Mouse (Mus musculus): Measurements from ENCODE around the gene Nrf1. TPM values are rescaled to one million over a fixed set of nuclear protein-coding genes. Genes with fewer than 3 reads are reported as not detected.

Gene Nrf1
- polyA plus RNA-seq, 1 experiment from 2014 or later, result 33.2 TPM

GRCm38 (mm10) chr6:30021656-30022055 lies 26.1 kb upstream of the Nrf1 start:
- H3K4me2 ChIP-seq (replicated peaks), result no peak overlapping the region
- no peak for DNase-seq (ENCODE audit: low spot score)
- no peaks in the 10 kb centered on the region for H3K9me3 ChIP-seq (ENCODE audit: control insufficient read depth, low read length)
- H3K36me3 ChIP-seq (replicated peaks; ENCODE audit: control insufficient read depth, insufficient read depth), result no peaks in the 10 kb centered on the region
- no peaks in the 10 kb centered on the region for H3K4me1 ChIP-seq (replicated peaks; ENCODE audit: control insufficient read depth, insufficient read depth, low read length)
- WGBS, result 74% methylated on average over 5 of the region's 5 CpGs
- H3K4me3 ChIP-seq (replicated peaks; ENCODE audit: low read length), result no peak overlapping the region
- ATAC-seq (ENCODE audit: low FRiP score), result no peak
- H3K27ac ChIP-seq, result no peak overlapping the region
- H3K9ac ChIP-seq, result no peak overlapping the region
- no peaks in the 10 kb centered on the region for H3K27me3 ChIP-seq (ENCODE audit: control insufficient read depth, insufficient read depth, low read length)

GRCm38 (mm10) chr6:30026799-30027198 lies 21.0 kb upstream of the Nrf1 start:
- Histone ChIP-seq H3K4me1 (replicated peaks; ENCODE audit: control insufficient read depth, insufficient read depth, low read length) (no peaks in the 10 kb centered on the region), H3K9ac (no peak overlapping the region), H3K27ac (no peak overlapping the region), H3K9me3 (ENCODE audit: control insufficient read depth, low read length) (no peaks in the 10 kb centered on the region), H3K4me3 (replicated peaks; ENCODE audit: low read length) (no peak overlapping the region), H3K4me2 (replicated peaks) (no peak overlapping the region), H3K27me3 (ENCODE audit: control insufficient read depth, insufficient read depth, low read length) (no peaks in the 10 kb centered on the region), H3K36me3 (replicated peaks; ENCODE audit: control insufficient read depth, insufficient read depth) (no peaks in the 10 kb centered on the region)
- 66% methylated on average over 10 of the region's 10 CpGs for WGBS
- DNase-seq (ENCODE audit: low spot score) (no peak), ATAC-seq (ENCODE audit: low FRiP score) (no peak)

GRCm38 (mm10) chr6:30028358-30028757 lies 19.4 kb upstream of the Nrf1 start:
- no peak for ATAC-seq (ENCODE audit: low FRiP score)
- Histone ChIP-seq H3K9me3 (ENCODE audit: control insufficient read depth, low read length) (no peaks in the 10 kb centered on the region), H3K9ac (no peak overlapping the region), H3K27ac (no peak overlapping the region), H3K4me2 (replicated peaks) (no peak overlapping the region), H3K27me3 (ENCODE audit: control insufficient read depth, insufficient read depth, low read length) (no peaks in the 10 kb centered on the region), H3K4me3 (replicated peaks; ENCODE audit: low read length) (no peak overlapping the region), H3K4me1 (replicated peaks; ENCODE audit: control insufficient read depth, insufficient read depth, low read length) (no peaks in the 10 kb centered on the region), H3K36me3 (replicated peaks; ENCODE audit: control insufficient read depth, insufficient read depth) (no peaks in the 10 kb centered on the region)
- WGBS, result 80% methylated on average over 4 of the region's 4 CpGs
- DNase-seq (ENCODE audit: low spot score), result no peak

- Histone ChIP-seq H3K4me2 (replicated peaks) (no peak overlapping the region), H3K4me1 (replicated peaks; ENCODE audit: control insufficient read depth, insufficient read depth, low read length) (no peaks in the 10 kb centered on the region), H3K9ac (no peak overlapping the region), H3K9me3 (ENCODE audit: control insufficient read depth, low read length) (no peaks in the 10 kb centered on the region), H3K36me3 (replicated peaks; ENCODE audit: control insufficient read depth, insufficient read depth) (no peaks in the 10 kb centered on the region), H3K4me3 (replicated peaks; ENCODE audit: low read length) (no peak overlapping the region), H3K27ac (no peak overlapping the region), H3K27me3 (ENCODE audit: control insufficient read depth, insufficient read depth, low read length) (no peaks in the 10 kb centered on the region)
- DNase-seq (ENCODE audit: low spot score) (no peak), ATAC-seq (ENCODE audit: low FRiP score) (no peak)
- 93% methylated on average over 4 of the region's 4 CpGs for whole genome bisulfite sequencing
These were observed 12.7 kb upstream of the Nrf1 start for GRCm38 (mm10) chr6:30035112-30035511.

GRCm38 (mm10) chr6:30041498-30041897 lies 6.3 kb upstream of the Nrf1 start:
- no peaks in the 10 kb centered on the region for H3K36me3 ChIP-seq (replicated peaks; ENCODE audit: control insufficient read depth, insufficient read depth)
- H3K27ac ChIP-seq, result no peak overlapping the region
- DNase-seq (ENCODE audit: low spot score), result no peak
- H3K9ac ChIP-seq, result no peak overlapping the region
- no peaks in the 10 kb centered on the region for H3K27me3 ChIP-seq (ENCODE audit: control insufficient read depth, insufficient read depth, low read length)
- no peak overlapping the region for H3K4me3 ChIP-seq (replicated peaks; ENCODE audit: low read length)
- no peak overlapping the region for H3K4me2 ChIP-seq (replicated peaks)
- H3K4me1 ChIP-seq (replicated peaks; ENCODE audit: control insufficient read depth, insufficient read depth, low read length), result no peaks in the 10 kb centered on the region; the same call in 1 of the 2 replicates
- ATAC-seq (ENCODE audit: low FRiP score), result no peak
- H3K9me3 ChIP-seq (ENCODE audit: control insufficient read depth, low read length), result no peaks in the 10 kb centered on the region
- WGBS, result 85% methylated on average over 1 of the region's 1 CpGs

- no peak overlapping the region for H3K9ac ChIP-seq
- no peak for ATAC-seq (ENCODE audit: low FRiP score)
- no peaks in the 10 kb centered on the region for H3K36me3 ChIP-seq (replicated peaks; ENCODE audit: control insufficient read depth, insufficient read depth)
- no peaks in the 10 kb centered on the region; the same call in 1 of the 2 replicates for H3K4me1 ChIP-seq (replicated peaks; ENCODE audit: control insufficient read depth, insufficient read depth, low read length)
- no peaks in the 10 kb centered on the region for H3K9me3 ChIP-seq (ENCODE audit: control insufficient read depth, low read length)
- WGBS, result 68% methylated on average over 3 of the region's 3 CpGs
- DNase-seq (ENCODE audit: low spot score), result no peak
- no peak overlapping the region for H3K4me3 ChIP-seq (replicated peaks; ENCODE audit: low read length)
- H3K4me2 ChIP-seq (replicated peaks), result no peak overlapping the region
- no peak overlapping the region for H3K27ac ChIP-seq
- H3K27me3 ChIP-seq (ENCODE audit: control insufficient read depth, insufficient read depth, low read length), result no peaks in the 10 kb centered on the region
These were observed 5.3 kb upstream of the Nrf1 start for GRCm38 (mm10) chr6:30042483-30042882.

- Histone ChIP-seq H3K9me3 (ENCODE audit: control insufficient read depth, low read length) (no peaks in the 10 kb centered on the region), H3K4me3 (replicated peaks; ENCODE audit: low read length) (peak overlapping the region; percentile 99), H3K4me2 (replicated peaks) (peak overlapping the region; percentile 86), H3K27me3 (ENCODE audit: control insufficient read depth, insufficient read depth, low read length) (no peaks in the 10 kb centered on the region), H3K27ac (peak overlapping the region; percentile 100), H3K9ac (peak overlapping the region; percentile 98), H3K4me1 (replicated peaks; ENCODE audit: control insufficient read depth, insufficient read depth, low read length) (peaks cover 27% of the 10 kb centered on the region), H3K36me3 (replicated peaks; ENCODE audit: control insufficient read depth, insufficient read depth) (peaks cover 2% of the 10 kb centered on the region; the same call in 1 of the 2 replicates)
- WGBS, result under 1% methylated on average over 32 of the region's 45 CpGs
- peak; percentile 85 for ATAC-seq (ENCODE audit: low FRiP score)
- DNase-seq (ENCODE audit: low spot score), result no peak
These were observed 344 bp downstream of the Nrf1 start for GRCm38 (mm10) chr6:30048163-30048500.

- 3% methylated on average over 49 of the region's 54 CpGs for WGBS
- peaks cover 3% of the 10 kb centered on the region; the same call in 1 of the 2 replicates for H3K36me3 ChIP-seq (replicated peaks; ENCODE audit: control insufficient read depth, insufficient read depth)
- H3K27me3 ChIP-seq (ENCODE audit: control insufficient read depth, insufficient read depth, low read length), result no peaks in the 10 kb centered on the region
- H3K4me3 ChIP-seq (replicated peaks; ENCODE audit: low read length), result peak overlapping the region; percentile 99
- peak overlapping the region; percentile 86 for H3K4me2 ChIP-seq (replicated peaks)
- H3K4me1 ChIP-seq (replicated peaks; ENCODE audit: control insufficient read depth, insufficient read depth, low read length), result peaks cover 27% of the 10 kb centered on the region
- ATAC-seq (ENCODE audit: low FRiP score), result no peak
- no peaks in the 10 kb centered on the region for H3K9me3 ChIP-seq (ENCODE audit: control insufficient read depth, low read length)
- no peak for DNase-seq (ENCODE audit: low spot score)
- peak overlapping the region; percentile 100 for H3K27ac ChIP-seq
- peak overlapping the region; percentile 98 for H3K9ac ChIP-seq
These were observed 939 bp downstream of the Nrf1 start for GRCm38 (mm10) chr6:30048501-30049353.

- peaks cover 27% of the 10 kb centered on the region for H3K4me1 ChIP-seq (replicated peaks; ENCODE audit: control insufficient read depth, insufficient read depth, low read length)
- no peaks in the 10 kb centered on the region for H3K27me3 ChIP-seq (ENCODE audit: control insufficient read depth, insufficient read depth, low read length)
- H3K9me3 ChIP-seq (ENCODE audit: control insufficient read depth, low read length), result no peaks in the 10 kb centered on the region
- H3K27ac ChIP-seq, result peak overlapping the region; percentile 12; the same call in 1 of the 2 replicates
- H3K4me2 ChIP-seq (replicated peaks), result no peak overlapping the region
- no peak for ATAC-seq (ENCODE audit: low FRiP score)
- no peak for DNase-seq (ENCODE audit: low spot score)
- peaks cover 6% of the 10 kb centered on the region; the same call in 1 of the 2 replicates for H3K36me3 ChIP-seq (replicated peaks; ENCODE audit: control insufficient read depth, insufficient read depth)
- 93% methylated on average over 1 of the region's 1 CpGs for WGBS
- no peak overlapping the region for H3K4me3 ChIP-seq (replicated peaks; ENCODE audit: low read length)
- H3K9ac ChIP-seq, result no peak overlapping the region
These were observed 5.3 kb downstream of the Nrf1 start for GRCm38 (mm10) chr6:30053116-30053515.

All from hindbrain, embryonic 14.5 days (tissue).